Mouse (Mus musculus) embryonic facial prominence, embryonic 10.5 days (tissue): ENCODE measurements around the gene Tspo. TPM values are rescaled to one million over a fixed set of nuclear protein-coding genes. Genes with fewer than 3 reads are reported as not detected.

Experiments used
- DNase-seq: peaks from one replicate; pipeline ENCODE4 v3.0.0-alpha.2; 2017; ENCODE audit warnings: low spot score
- H3K27ac ChIP-seq: fragments of 300-500 bp; sonication (generic); replicated peaks from 2 replicates; pipeline ENCODE4 v1.5.1; 2016; ENCODE audit warnings: mild to moderate bottlenecking
- H3K27me3 ChIP-seq: fragments of 300-500 bp; sonication (generic); replicated peaks from 2 replicates; pipeline ENCODE4 v1.6.1; 2016; ENCODE audit warnings: low read depth, mild to moderate bottlenecking; ENCODE audit not compliant: poor library complexity, severe bottlenecking
- H3K36me3 ChIP-seq: fragments of 300-500 bp; sonication (generic); replicated peaks from 2 replicates; pipeline ENCODE4 v1.6.1; 2016; ENCODE audit warnings: mild to moderate bottlenecking, moderate library complexity
- H3K4me1 ChIP-seq: fragments of 300-500 bp; sonication (generic); 2 replicates; pipeline ENCODE4 v1.6.1; 2016
- H3K4me3 ChIP-seq: fragments of 300-500 bp; sonication (generic); 2 replicates; pipeline ENCODE4 v1.5.1; 2016; ENCODE audit warnings: mild to moderate bottlenecking, moderate library complexity
- H3K9me3 ChIP-seq: fragments of 300-500 bp; sonication (generic); 2 replicates; pipeline ENCODE4 v1.6.1; 2016; ENCODE audit warnings: mild to moderate bottlenecking
- WGBS: fragments of 180-500 bp; shearing (Covaris S2); methylation state at CpG from one replicate; pipeline ENCODE4 v1.1.7; 2016; 5-methylcytosine and 5-hydroxymethylcytosine counted together
- polyA plus RNA-seq: library from polyadenylated mRNA; unstranded; fragments of >200 nt; fragmentation: Nextera tagmentation; extraction: Ambion mirVana; gene quantifications from 2 replicates; pipeline ENCODE4 v1.2.1, GENCODE M21; 2016

Gene Tspo
- polyA plus RNA-seq, 1 experiment from 2014 or later = 34.1 TPM

GRCm38 (mm10) chr15:83553831-83554230 lies 9.6 kb upstream of the Tspo start:
- Histone ChIP-seq H3K36me3 (peaks cover 48% of the 10 kb centered on the region), H3K4me3 (no peak overlapping the region), H3K27ac (no peak overlapping the region), H3K27me3 (no peaks in the 10 kb centered on the region), H3K9me3 (no peaks in the 10 kb centered on the region), H3K4me1 (peaks cover 14% of the 10 kb centered on the region)
- DNase-seq = no peak

GRCm38 (mm10) chr15:83555161-83555974 lies 8.0 kb upstream of the Tspo start:
- Histone ChIP-seq H3K27ac (peak overlapping the region; percentile 94), H3K4me1 (peaks cover 14% of the 10 kb centered on the region), H3K27me3 (no peaks in the 10 kb centered on the region), H3K9me3 (no peaks in the 10 kb centered on the region), H3K4me3 (peak overlapping the region; percentile 87), H3K36me3 (peaks cover 32% of the 10 kb centered on the region)
- under 1% methylated on average over 74 of the region's 74 CpGs for WGBS
- DNase-seq = peak; percentile 93

- H3K4me1 ChIP-seq = peaks cover 23% of the 10 kb centered on the region
- H3K27me3 ChIP-seq = peaks cover 29% of the 10 kb centered on the region
- H3K9me3 ChIP-seq = no peaks in the 10 kb centered on the region
- DNase-seq = no peak
- H3K4me3 ChIP-seq = no peak overlapping the region
- no peaks in the 10 kb centered on the region for H3K36me3 ChIP-seq
- 60% methylated on average over 5 of the region's 5 CpGs for WGBS
- H3K27ac ChIP-seq = no peak overlapping the region
Observed at GRCm38 (mm10) chr15:83560941-83561477, 2.4 kb upstream of the Tspo start.

GRCm38 (mm10) chr15:83562626-83563270 lies 644 bp upstream of the Tspo start:
- peak; percentile 59 for DNase-seq
- 32% methylated on average over 15 of the region's 15 CpGs for WGBS
- Histone ChIP-seq H3K9me3 (no peaks in the 10 kb centered on the region), H3K27ac (no peak overlapping the region; the same call in 1 of the 2 replicates), H3K4me1 (peaks cover 22% of the 10 kb centered on the region), H3K36me3 (no peaks in the 10 kb centered on the region), H3K27me3 (peaks cover 33% of the 10 kb centered on the region), H3K4me3 (peak overlapping the region; percentile 62)

GRCm38 (mm10) chr15:83563857-83564651 lies 662 bp downstream of the Tspo start:
- peak overlapping the region; percentile 62 for H3K4me3 ChIP-seq
- WGBS = 3% methylated on average over 27 of the region's 27 CpGs
- peaks cover 33% of the 10 kb centered on the region for H3K27me3 ChIP-seq
- DNase-seq = peak; percentile 64
- no peaks in the 10 kb centered on the region for H3K9me3 ChIP-seq
- no peaks in the 10 kb centered on the region for H3K36me3 ChIP-seq
- H3K4me1 ChIP-seq = peaks cover 22% of the 10 kb centered on the region
- peak overlapping the region; percentile 78 for H3K27ac ChIP-seq

- WGBS = 89% methylated on average over 3 of the region's 3 CpGs
Observed at GRCm38 (mm10) chr15:83565434-83565833, 2.0 kb downstream of the Tspo start.

GRCm38 (mm10) chr15:83566006-83566405 lies 2.6 kb downstream of the Tspo start:
- Histone ChIP-seq H3K4me1 (peaks cover 22% of the 10 kb centered on the region), H3K27ac (no peak overlapping the region), H3K4me3 (no peak overlapping the region), H3K27me3 (peaks cover 33% of the 10 kb centered on the region), H3K36me3 (no peaks in the 10 kb centered on the region), H3K9me3 (no peaks in the 10 kb centered on the region)
- no peak for DNase-seq
- WGBS = 74% methylated on average over 5 of the region's 5 CpGs

More at GRCm38 (mm10) chr15:83565434-83565833, 2.0 kb downstream of the Tspo start:
- H3K27ac ChIP-seq = no peak overlapping the region
- H3K27me3 ChIP-seq = peaks cover 33% of the 10 kb centered on the region
- H3K4me1 ChIP-seq = peaks cover 22% of the 10 kb centered on the region
- H3K4me3 ChIP-seq = no peak overlapping the region
- DNase-seq = no peak
- no peaks in the 10 kb centered on the region for H3K36me3 ChIP-seq
- H3K9me3 ChIP-seq = no peaks in the 10 kb centered on the region

GRCm38 (mm10) chr15:83567728-83568127 lies 4.3 kb downstream of the Tspo start:
- H3K36me3 ChIP-seq = no peaks in the 10 kb centered on the region
- H3K4me1 ChIP-seq = peaks cover 19% of the 10 kb centered on the region
- H3K27me3 ChIP-seq = peaks cover 23% of the 10 kb centered on the region
- no peak overlapping the region for H3K4me3 ChIP-seq
- 90% methylated on average over 3 of the region's 3 CpGs for WGBS
- no peaks in the 10 kb centered on the region for H3K9me3 ChIP-seq
- H3K27ac ChIP-seq = no peak overlapping the region
- no peak for DNase-seq

- H3K27ac ChIP-seq = no peak overlapping the region
- WGBS = 94% methylated on average over 5 of the region's 5 CpGs
- no peak overlapping the region for H3K4me3 ChIP-seq
- H3K9me3 ChIP-seq = no peaks in the 10 kb centered on the region
- H3K4me1 ChIP-seq = peaks cover 11% of the 10 kb centered on the region
- DNase-seq = no peak
- H3K36me3 ChIP-seq = peaks cover under 1% of the 10 kb centered on the region; the same call in 1 of the 2 replicates
- peaks cover 15% of the 10 kb centered on the region; the same call in 1 of the 2 replicates for H3K27me3 ChIP-seq
Observed at GRCm38 (mm10) chr15:83568544-83568943, 5.2 kb downstream of the Tspo start.

- 55% methylated on average over 11 of the region's 11 CpGs for WGBS
- Histone ChIP-seq H3K36me3 (peaks cover 12% of the 10 kb centered on the region), H3K4me3 (no peak overlapping the region), H3K27ac (no peak overlapping the region), H3K27me3 (peaks cover 14% of the 10 kb centered on the region; the same call in 1 of the 2 replicates), H3K9me3 (no peaks in the 10 kb centered on the region), H3K4me1 (no peaks in the 10 kb centered on the region)
- no peak for DNase-seq
Observed at GRCm38 (mm10) chr15:83569682-83570081, 6.3 kb downstream of the Tspo start.

- Histone ChIP-seq H3K27me3 (peaks cover 8% of the 10 kb centered on the region; the same call in 1 of the 2 replicates), H3K27ac (no peak overlapping the region), H3K4me3 (no peak overlapping the region), H3K36me3 (peaks cover 22% of the 10 kb centered on the region), H3K9me3 (no peaks in the 10 kb centered on the region), H3K4me1 (no peaks in the 10 kb centered on the region)
- 73% methylated on average over 2 of the region's 2 CpGs for WGBS
- no peak for DNase-seq
Observed at GRCm38 (mm10) chr15:83570641-83571040, 7.2 kb downstream of the Tspo start.

GRCm38 (mm10) chr15:83571636-83572035 lies 8.2 kb downstream of the Tspo start:
- 89% methylated on average over 5 of the region's 5 CpGs for WGBS
- H3K36me3 ChIP-seq = peaks cover 32% of the 10 kb centered on the region
- H3K4me3 ChIP-seq = no peak overlapping the region

More at GRCm38 (mm10) chr15:83571636-83572035, 8.2 kb downstream of the Tspo start:
- Histone ChIP-seq H3K9me3 (no peaks in the 10 kb centered on the region), H3K27me3 (no peaks in the 10 kb centered on the region), H3K4me1 (no peaks in the 10 kb centered on the region), H3K27ac (no peak overlapping the region)
- DNase-seq = no peak
